Mouse (Mus musculus) thymus, postnatal 0 days (tissue): ENCODE data around the gene Ctsd. TPM values are rescaled to one million over a fixed set of nuclear protein-coding genes. Genes with fewer than 3 reads are reported as not detected.

Experiments used
- DNase-seq: peaks from one replicate; pipeline ENCODE4 v3.0.0-alpha.2; 2015; ENCODE audit warnings: low spot score
- polyA plus RNA-seq: library from polyadenylated mRNA; unstranded; fragments of >200 nt; fragmentation: Nextera tagmentation; extraction: Ambion mirVana; gene quantifications from 2 replicates; pipeline ENCODE4 v1.2.1, GENCODE M21; 2015

Gene Ctsd
- polyA plus RNA-seq, 1 experiment from 2014 or later: 395 TPM

DNA sequence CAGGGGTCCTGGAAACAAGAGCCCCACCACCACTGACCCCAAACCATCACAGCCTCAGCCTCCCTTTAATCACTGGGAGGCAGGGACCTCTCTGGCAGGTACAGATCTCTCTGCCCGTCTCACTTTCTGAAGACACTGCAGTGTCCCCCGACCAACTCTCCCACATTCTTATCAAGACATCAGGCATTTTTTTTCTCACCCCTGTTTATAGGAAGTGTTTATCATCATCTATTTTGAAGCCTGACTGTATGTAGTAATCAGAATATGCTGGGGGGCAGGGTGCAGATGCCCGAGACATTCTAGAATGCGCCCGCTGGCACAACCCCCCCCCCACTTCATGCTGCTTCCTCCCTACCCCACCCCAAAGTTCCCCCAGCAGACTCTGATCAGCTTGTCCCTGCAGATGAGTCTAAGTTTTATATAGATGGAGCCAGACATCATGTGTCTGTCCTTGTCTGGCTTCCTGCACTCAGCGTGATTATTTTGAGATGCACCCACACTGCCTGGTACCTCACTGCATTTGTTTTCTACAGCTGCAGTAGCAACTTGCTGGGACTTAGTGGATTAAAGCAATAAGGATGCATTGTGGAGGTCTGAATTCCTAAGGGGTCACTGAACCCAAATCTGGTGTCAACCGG, 12.4 kb upstream of the Ctsd start:
- DNase-seq: no peak

DNA sequence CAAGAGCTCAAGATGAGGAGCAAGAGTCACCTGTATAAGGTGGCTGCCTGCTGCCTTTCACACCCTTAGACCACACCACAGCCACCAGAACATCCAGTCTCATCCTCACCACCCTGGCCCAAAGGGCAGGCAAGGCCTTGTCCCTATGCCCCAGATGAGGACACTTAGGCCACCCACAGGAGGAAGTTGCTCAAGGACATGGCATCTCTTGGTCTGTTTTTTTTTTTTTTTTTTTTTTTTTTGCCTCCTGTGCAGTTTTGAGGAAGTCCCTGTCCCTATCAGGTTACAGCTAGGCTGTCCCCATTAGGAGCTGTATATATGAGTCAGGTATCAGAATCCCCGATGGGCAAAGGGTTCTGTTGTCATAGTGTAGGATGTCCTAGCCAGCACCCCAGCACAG, 11.4 kb upstream of the Ctsd start:
- DNase-seq: no peak

DNA sequence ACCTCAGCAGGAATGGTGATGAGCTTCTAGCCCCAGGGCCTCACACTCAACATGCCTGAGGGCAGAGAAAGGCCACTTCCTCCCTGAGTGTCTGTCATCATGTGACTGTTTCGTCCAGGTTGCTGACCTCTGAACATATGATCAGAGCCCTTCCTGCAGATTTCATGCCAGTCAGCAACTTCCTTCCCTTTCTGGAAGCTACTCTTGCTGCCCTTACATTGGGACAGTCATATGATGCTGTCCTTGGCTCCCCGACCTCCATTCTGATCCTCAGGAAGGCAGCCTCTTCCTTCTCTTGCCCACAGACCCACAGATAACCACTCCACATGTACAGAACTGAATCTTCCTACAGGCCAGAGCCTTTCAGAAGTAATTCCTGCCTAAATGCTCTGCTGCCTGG, 10.2 kb upstream of the Ctsd start:
- no peak for DNase-seq

DNA sequence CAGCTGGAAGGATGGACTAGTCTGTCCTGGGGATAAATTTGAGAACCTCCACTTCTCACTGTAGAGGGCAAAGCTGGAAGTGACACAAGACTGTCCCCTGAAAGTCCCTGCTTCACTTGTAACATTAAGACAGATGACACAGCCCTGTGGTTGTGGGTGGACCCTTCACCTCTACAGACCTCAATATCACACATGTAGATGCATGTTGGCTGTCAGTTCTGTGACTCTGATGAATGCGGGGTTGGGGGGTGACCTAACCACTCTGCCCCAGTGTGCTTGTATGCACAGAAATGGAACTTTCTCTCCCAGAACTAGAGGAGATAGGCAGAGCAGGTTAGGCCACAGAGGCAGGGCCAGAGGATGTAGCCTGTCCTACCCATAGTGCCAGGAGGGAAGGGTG, 8.8 kb upstream of the Ctsd start:
- no peak for DNase-seq

DNA sequence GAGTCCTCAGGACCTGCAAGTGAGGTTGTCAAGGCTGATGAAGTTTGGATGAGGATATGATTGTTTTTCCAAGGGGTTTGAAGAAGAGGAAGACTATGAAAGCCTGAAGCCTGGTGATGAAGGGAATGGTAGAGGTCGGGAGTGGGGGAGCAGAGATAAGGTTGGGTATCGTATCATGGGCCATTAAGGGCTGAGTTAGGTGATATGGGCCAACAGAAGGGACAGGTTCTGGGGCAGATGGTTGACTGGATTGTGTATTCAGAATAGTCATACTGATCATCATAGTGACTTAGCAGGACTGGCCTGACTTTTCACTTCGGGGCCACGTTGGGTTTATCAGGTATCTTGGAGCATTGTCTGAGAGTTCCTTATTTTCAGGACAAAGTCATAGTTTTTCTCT, 7.6 kb upstream of the Ctsd start:
- DNase-seq: no peak

DNA sequence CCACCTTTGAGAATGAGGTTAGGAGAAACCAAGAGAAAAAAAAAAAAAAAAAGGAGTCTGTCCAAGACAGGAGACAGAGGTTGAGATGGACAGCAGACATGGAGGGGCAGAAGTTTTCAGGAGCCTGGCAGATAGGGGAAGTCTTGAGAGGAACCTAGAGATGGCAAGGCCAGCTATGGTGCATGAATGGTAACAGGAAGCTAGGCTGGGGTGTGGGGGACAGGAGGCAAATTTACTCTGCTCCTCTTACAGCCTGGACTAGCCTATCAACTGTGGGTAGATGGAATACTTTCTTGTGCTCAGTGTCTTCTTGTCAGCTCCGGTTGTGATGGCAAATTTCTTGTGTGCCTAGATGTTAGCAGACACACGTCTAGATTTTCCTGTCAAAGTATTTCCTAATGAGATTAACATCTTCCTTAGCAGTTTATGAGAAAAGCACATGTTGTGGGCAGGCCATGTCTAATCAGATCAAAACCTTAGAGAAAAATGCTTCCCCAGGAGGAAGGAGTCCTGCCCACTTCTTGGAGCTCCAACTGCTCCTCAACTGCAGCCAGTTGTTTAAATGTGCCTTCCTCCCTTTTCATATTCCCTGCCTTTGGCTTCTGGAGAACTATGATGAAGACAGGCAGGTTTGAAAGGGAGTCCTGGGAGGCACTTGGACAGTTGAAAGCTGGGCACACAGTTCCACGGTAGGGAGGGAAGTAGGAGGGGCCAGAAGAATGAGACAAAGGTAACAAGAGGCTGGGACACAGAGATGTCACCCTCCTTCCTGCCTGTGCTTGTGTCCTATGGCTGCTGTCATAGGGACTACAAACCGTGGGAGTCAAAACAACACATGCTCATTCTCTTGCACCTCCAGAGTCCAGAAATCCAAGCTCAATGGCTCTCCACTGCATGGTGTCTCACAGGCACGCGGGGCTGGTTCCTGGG, 6.7 kb upstream of the Ctsd start:
- DNase-seq: peak; percentile 15

DNA sequence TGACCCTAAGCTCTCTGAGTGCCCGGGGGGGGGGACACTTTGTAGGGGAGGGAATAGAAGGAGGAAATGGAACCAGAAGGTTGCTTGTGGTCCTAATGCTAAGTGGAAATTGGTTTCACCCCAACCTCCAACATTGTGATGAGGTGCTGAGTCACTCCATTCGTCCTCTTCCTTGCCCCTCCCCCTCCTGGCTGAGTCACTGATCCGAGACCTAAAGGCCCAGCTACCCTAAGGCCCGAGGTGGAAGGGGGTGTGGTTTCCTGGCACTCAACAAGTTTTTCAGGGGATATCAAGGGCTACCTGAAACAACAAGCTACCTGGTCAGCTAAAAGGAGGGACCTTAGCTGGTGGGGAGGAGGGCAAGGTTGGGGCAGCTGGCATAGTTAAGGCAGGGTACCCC, 5.4 kb upstream of the Ctsd start:
- no peak for DNase-seq

DNA sequence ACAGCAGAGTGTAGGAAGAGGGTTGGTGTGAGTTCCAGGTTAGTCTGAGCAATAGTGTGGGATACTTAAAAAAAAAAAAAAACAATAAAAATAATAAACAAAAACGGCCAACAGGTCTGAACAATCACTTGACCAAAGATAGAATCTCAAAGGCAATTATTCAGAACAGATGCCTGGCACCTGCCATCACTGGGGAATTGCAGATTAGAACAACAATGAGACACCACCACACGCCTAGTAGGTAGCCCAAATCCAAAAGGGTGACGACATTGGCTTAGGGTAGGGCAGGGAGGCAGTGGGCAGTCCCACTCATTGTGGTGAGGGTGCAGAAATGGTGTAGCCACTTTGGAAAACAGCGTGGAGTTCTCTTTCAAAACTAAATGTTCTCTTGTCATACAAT, 3.8 kb upstream of the Ctsd start:
- no peak for DNase-seq

DNA sequence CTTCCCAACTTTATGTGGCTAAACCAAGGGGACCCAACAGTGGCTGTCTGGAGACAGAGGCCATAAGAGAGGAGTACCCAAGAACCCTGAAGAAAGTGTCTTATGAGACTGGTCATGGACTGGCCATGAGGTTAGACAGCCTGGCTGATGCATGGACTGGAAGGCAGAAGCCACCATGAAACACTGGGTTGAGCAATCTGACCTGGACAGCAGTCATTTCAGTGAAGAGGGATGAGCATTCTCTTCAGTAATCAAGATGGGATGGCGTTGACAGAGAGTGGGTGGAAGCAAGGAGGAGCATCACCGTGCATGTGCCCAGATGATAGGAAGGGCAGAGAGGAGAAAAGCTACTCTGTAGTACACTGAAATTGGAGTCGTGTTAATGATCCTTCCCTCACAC, 3.3 kb upstream of the Ctsd start:
- no peak for DNase-seq

DNA sequence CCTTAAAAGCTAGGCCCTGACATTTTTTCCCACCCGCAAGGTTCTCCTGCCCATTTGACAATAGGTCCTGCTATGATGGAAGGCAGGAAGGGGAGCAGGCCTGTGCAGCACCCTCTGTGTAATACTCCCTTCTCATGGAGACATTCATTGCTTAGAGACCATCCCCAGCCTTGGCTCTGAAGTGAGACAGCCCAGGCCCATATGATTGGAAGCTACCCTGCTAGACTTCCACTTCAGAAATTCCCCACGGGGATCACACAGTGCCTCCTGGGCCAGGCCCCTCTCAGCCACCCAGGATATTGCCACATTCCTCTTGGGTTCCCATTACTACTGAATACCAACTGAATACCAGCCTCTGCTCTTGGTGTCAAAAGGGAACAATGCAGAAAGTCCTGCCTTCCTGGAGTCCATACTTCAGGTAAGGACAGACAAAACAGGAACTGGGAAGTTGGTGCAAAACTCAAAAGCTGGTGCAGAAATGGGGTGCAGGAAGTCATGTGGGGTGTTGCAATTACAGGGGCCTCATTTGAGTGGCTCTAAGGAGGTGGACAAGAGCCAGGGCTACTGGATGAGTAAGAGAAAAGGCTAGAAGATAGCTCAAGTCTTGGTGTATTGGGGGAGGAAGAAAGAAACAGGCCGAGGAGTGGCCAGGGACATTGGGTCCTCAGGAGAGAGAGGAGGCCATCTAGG, 2.3 kb upstream of the Ctsd start:
- no peak for DNase-seq

DNA sequence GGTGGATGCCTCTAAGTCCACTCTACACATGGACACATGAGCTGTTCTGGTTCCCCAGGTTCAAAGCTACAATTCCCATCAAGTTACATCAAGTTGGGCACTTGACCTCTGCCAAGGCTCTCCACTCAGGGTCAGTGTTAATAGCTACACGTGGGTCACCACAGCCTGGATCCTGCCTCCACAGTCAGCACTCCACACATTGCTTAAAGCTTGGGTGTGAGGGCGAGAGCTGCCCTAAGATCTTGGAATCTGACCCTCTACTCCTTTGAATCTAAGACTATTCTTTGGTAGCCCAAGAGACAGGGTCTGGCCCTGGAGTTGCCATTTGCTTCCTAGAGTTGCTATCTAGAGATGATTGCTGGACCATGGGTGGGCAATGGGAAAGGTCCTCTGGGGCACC, 902 bp upstream of the Ctsd start:
- DNase-seq: no peak

DNA sequence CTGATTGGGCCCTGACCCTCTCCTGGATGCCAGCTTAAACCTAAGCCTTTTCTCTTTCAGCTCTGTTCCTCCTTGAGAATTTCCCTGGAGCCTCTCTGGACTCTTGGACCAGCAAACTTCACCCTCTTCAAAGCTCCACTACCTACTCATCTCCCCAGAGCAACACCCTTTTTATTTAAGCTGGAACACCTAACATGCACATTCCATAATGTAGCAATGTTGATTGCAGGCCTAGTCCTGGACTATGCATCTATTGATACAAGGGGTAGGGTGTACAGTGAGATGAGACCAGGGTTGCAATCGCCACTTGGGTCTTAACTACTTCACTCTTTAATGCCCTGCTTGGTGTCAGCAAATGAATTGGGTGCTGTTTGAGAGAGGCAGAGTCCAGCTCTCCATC, 360 bp upstream of the Ctsd start:
- DNase-seq: no peak

DNA sequence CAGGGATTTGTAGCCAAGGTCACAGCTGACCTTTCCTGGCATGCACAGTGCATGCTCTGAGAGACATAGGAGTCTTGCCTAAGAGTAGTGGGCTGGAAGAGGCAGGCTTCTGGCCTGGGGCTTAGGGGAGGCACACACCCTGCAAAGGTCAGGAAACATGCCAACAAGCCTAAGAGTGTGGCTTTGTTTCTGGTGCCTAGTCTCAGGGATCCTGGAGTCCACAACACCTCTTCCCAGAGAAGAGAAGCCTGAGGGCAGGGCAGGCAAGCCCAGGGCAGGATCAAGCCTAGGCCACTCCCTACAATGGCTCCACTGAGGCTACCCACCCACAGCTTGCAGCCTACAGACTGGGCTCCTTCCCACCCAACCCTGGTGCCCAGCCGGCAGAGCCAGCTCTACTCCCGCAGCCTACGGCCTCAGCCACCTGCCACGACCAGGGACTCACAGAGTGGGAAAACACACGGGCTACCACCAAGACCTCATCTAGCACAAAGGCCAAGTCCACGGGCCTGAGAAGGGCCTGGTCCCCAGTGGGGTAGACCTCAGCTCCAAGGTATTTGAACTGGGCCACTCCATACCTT, 1.1 kb downstream of the Ctsd start:
- DNase-seq: no peak

DNA sequence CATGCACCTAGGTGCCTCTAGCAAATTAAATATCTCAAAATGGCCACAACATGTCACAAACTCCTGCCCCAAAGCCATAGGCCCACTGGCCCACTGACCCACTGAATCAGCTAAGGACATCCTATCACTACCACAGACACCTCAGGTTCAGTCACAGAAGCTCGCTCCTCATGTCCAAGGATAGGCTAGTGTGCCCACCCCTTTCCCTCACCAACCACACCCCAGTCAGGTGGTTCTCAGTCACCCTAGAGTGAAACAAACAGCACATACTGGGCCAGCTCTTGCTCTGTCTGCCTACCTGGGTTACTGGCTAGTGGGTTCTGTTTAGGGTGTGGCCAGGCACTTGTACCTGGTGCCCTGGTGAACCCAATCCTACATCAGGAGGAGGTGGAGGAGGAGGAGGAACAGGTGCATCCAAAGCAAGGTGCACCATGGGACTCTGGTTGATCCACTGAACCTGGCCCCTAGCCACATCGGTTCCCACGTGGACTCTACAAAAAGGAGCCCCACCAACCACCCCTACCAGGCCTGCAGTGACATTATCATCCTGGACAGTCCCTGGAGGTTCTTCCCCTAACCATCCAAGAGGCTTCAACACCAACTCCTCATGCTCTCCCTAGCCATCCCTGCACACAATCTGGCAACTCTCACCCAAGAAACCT, 2.0 kb downstream of the Ctsd start:
- no peak for DNase-seq

DNA sequence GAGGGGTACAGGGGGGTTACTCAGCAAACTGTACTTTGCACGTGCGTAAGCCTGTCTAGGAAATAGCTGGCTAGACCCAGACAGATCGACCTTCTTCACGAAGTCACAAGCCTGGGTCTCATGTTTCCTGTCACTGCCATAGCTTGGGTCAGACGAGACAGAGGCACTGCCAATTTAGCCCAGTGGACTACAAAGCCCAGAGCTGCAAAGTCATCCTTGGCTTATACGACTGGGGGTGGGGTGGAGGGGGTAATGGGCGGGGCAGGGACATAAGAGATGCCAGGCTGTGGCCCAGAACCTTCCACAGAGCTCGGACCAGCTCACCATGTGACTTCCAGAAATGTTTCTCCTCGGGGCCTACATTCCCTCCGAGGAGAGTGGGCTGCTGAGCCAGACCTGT, 3.5 kb downstream of the Ctsd start:
- DNase-seq: no peak

DNA sequence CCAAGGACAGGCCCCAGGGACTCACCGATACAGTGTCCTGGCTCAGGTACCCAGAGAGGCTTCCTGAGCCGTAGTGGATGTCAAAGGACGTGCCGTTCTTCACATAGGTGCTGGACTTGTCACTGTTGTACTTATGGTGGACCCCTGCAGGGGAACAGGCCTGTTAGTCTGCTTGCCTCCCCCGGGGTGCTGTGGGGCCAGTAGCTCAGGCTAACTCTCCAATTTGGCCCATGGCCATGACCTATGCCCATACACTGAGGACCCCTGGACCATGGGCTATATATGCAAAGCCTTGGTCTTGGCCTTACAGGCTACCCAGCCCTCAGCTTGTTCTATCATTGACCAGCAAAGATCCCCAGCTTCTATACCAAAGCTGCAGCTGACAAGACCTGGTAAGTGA, 5.3 kb downstream of the Ctsd start, which contains the start of gene Gm49369:
Gm49369 (minus strand) TSS at position 101 of the 400 bp plus-strand sequence.
- no peak for DNase-seq

DNA sequence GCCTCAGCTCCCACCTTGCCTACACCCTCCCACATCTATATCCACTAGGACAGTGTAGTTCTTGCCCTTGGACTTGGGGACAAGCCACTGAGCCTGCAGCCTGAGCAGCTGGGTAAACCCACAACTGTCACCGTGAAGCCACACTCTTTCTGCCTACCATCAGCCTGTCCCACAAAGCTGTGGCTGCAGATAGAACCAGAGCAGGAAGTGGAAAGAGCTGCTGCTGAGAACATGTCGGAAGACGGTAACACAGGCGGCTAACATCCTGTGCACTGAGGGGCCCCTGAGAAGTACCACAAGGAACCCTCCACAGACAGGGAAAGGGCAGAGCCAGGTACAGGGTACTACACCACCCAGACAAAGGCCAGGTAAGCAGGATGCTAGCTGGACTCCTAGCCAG, 6.7 kb downstream of the Ctsd start:
- peak; percentile 86 for DNase-seq

DNA sequence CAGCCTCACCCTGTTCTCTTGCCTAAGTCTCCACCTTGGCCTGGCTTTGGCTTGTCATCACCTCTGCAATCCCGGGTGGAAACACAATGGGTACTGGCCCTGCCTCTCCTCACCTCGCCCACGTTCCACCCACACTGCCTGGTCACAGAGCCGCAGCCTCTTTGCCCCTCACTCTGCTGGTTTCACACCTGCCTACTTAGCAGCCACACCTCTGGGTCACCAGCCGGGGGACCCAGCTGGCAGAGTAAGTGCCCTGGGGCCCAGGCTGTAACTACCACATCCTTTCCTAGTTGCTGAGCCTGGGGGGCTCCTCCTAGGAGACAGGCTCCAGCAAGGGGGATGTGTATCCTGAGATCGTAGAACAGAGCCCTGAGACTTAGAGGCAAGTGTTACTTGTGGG, 8.7 kb downstream of the Ctsd start:
- DNase-seq: peak; percentile 78

DNA sequence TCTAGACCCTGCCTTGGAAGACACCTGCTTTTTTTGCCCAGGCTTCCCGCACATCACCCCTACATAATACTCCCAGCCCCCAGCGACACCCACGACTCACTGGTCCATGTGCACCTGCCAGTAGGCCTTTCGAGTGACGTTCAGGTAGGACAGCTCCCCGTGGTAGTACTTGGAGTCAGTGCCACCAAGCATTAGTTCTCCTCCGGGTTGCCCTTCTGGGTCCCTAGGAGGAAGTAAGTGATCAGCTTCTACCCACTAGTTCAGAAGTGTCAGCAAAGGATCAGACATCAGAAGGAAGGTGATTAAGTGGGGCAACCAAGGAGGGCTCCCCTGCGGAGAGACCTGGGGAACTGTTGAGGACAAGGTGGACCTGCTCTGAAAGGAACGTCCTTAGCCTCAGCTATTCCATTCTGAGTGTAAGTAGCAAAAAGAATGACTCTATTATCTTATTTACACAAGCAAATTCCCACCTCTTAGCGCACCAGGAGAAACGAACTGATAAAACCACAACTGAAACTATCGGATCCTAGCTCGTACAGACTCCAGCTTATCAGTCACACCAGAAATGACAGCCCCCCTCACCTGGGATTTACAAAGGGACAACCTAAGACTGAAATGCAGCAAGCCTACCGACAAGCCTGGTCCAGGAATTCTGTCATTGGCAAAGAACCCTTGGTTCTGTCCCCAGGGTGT, 10.5 kb downstream of the Ctsd start:
- no peak for DNase-seq

DNA sequence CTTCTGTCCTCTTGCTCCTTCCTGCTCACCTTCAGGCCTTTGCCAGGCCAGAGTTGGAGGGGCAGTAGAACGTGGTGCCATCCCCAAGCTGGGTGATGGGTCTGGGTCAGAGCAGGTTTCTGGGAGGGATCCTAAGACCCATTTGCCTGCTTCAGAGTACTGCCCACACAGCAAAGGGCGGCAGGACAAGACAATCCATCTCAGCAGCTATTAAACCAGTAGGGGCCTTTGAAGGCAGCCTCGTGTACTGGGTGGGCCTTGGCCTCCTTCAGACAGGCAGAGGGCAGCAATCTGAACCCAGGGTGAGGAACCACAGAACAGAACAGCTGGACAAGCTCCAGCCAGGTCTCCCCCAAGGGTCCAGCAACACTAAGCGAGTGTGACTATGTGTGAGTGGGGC, 11.7 kb downstream of the Ctsd start:
- DNase-seq: no peak

DNA sequence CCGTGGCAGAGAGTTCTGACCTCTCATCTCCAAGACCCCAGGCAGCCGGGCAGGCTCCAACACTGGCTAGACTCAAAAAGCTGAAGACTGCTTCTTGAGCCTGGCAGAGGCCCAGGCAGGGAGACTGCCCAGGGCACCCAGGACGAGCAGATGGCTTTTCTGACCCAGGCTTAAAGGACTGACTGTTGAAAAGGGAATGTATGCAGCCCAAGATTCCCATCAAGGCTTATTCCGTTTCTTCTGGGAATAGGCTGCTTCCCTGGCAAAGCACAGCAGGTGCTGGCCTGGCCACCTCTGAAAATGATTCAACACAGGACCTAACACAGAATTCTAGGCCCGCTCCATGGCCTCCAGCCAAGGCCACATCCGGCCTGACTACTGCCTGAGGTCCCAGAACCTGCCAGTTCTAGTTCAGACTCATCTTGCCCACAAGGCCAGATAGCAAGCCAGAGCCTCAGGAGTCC, 12.5 kb downstream of the Ctsd start:
- DNase-seq: no peak
